Mouse (Mus musculus) hindbrain, embryonic 16.5 days (tissue): ENCODE results near the gene Cacng3. TPM values are rescaled to one million over a fixed set of nuclear protein-coding genes. Genes with fewer than 3 reads are reported as not detected.

Experiments used
- ATAC-seq: fragments of 200-750 bp; cut with Nextera tagmentation; 2 replicates; pipeline ENCODE4 v1.8.0; 2017; ENCODE audit warnings: moderate TSS enrichment, moderate library complexity
- H3K27ac ChIP-seq: fragments of 300-500 bp; sonication (generic); 2 replicates; pipeline ENCODE4 v1.5.1; 2014; ENCODE audit warnings: low read depth, mild to moderate bottlenecking, control low read depth, low read length, moderate library complexity
- H3K27me3 ChIP-seq: fragments of 300-500 bp; sonication (generic); replicated peaks from 2 replicates; pipeline ENCODE4 v1.6.1; 2014; ENCODE audit warnings: low read length; ENCODE audit not compliant: control insufficient read depth, insufficient read depth
- H3K36me3 ChIP-seq: fragments of 300-500 bp; sonication (generic); 2 replicates; pipeline ENCODE4 v1.6.1; 2014; ENCODE audit warnings: mild to moderate bottlenecking, low read length, moderate library complexity, mixed read lengths; ENCODE audit not compliant: control insufficient read depth, insufficient read depth
- H3K4me1 ChIP-seq: fragments of 300-500 bp; sonication (generic); 2 replicates; pipeline ENCODE4 v1.6.1; 2014; ENCODE audit warnings: low read depth, low read length; ENCODE audit not compliant: control insufficient read depth, insufficient read depth
- H3K4me2 ChIP-seq: fragments of 300-500 bp; sonication (generic); 2 replicates; pipeline ENCODE4 v1.6.1; 2014; ENCODE audit warnings: mild to moderate bottlenecking, low read length, control low read depth, moderate library complexity
- H3K4me3 ChIP-seq: fragments of 300-500 bp; sonication (generic); 2 replicates; pipeline ENCODE4 v1.5.1; 2014; ENCODE audit warnings: mild to moderate bottlenecking, low read length, control low read depth, moderate library complexity
- H3K9ac ChIP-seq: fragments of 300-500 bp; sonication (generic); 2 replicates; pipeline ENCODE4 v1.6.1; 2014; ENCODE audit warnings: low read depth, mild to moderate bottlenecking, control low read depth, low read length, moderate library complexity
- H3K9me3 ChIP-seq: fragments of 300-500 bp; sonication (generic); 2 replicates; pipeline ENCODE4 v1.6.1; 2014; ENCODE audit warnings: mild to moderate bottlenecking, low read length, moderate library complexity; ENCODE audit not compliant: control insufficient read depth
- WGBS: fragments of 180-500 bp; shearing (Covaris S2); extraction: QIAGEN DNeasy Blood & Tissue Kit; methylation state at CpG from one replicate; pipeline ENCODE4 v1.1.7; 2014; 5-methylcytosine and 5-hydroxymethylcytosine counted together
- polyA plus RNA-seq: library from polyadenylated mRNA; unstranded; fragments of >200 nt; fragmentation: Nextera tagmentation; extraction: Ambion mirVana; gene quantifications from 2 replicates; pipeline ENCODE4 v1.2.1, GENCODE M21; 2015

The Cacng3 gene
- polyA plus RNA-seq, 1 experiment from 2014 or later: 29.5 TPM

GRCm38 (mm10) chr7:122649306-122649705 is 21.0 kb upstream of the Cacng3 start:
- no peak overlapping the region for H3K9ac ChIP-seq
- no peak overlapping the region for H3K4me2 ChIP-seq
- 78% methylated on average over 10 of the region's 10 CpGs for WGBS
- no peaks in the 10 kb centered on the region for H3K27me3 ChIP-seq
- no peaks in the 10 kb centered on the region for H3K36me3 ChIP-seq
- H3K9me3 ChIP-seq: no peaks in the 10 kb centered on the region
- H3K4me3 ChIP-seq: no peak overlapping the region
- no peak for ATAC-seq
- H3K27ac ChIP-seq: no peak overlapping the region
- H3K4me1 ChIP-seq: no peaks in the 10 kb centered on the region

GRCm38 (mm10) chr7:122652523-122652922 is 17.8 kb upstream of the Cacng3 start:
- no peak overlapping the region for H3K9ac ChIP-seq
- no peaks in the 10 kb centered on the region for H3K9me3 ChIP-seq
- no peaks in the 10 kb centered on the region for H3K36me3 ChIP-seq
- no peaks in the 10 kb centered on the region for H3K4me1 ChIP-seq
- no peak overlapping the region for H3K27ac ChIP-seq
- no peaks in the 10 kb centered on the region for H3K27me3 ChIP-seq
- no peak overlapping the region for H3K4me2 ChIP-seq
- H3K4me3 ChIP-seq: no peak overlapping the region
- whole genome bisulfite sequencing: 75% methylated on average over 3 of the region's 3 CpGs
- ATAC-seq: no peak

GRCm38 (mm10) chr7:122656671-122657070 is 13.6 kb upstream of the Cacng3 start:
- Histone ChIP-seq H3K36me3 (no peaks in the 10 kb centered on the region), H3K4me2 (no peak overlapping the region), H3K9me3 (no peaks in the 10 kb centered on the region), H3K9ac (no peak overlapping the region), H3K4me1 (no peaks in the 10 kb centered on the region), H3K27ac (no peak overlapping the region), H3K27me3 (no peaks in the 10 kb centered on the region), H3K4me3 (no peak overlapping the region)
- ATAC-seq: no peak
- 91% methylated on average over 3 of the region's 3 CpGs for WGBS

GRCm38 (mm10) chr7:122657423-122658126 is 12.7 kb upstream of the Cacng3 start:
- no peak overlapping the region for H3K4me2 ChIP-seq
- H3K36me3 ChIP-seq: no peaks in the 10 kb centered on the region
- H3K27ac ChIP-seq: no peak overlapping the region
- no peaks in the 10 kb centered on the region for H3K4me1 ChIP-seq
- no peak overlapping the region for H3K4me3 ChIP-seq
- H3K9ac ChIP-seq: no peak overlapping the region
- ATAC-seq: no peak
- H3K27me3 ChIP-seq: no peaks in the 10 kb centered on the region
- H3K9me3 ChIP-seq: no peaks in the 10 kb centered on the region
- WGBS: 92% methylated on average over 5 of the region's 5 CpGs

- 78% methylated on average over 7 of the region's 7 CpGs for WGBS
- H3K4me3 ChIP-seq: no peak overlapping the region
- no peak overlapping the region for H3K27ac ChIP-seq
- no peaks in the 10 kb centered on the region for H3K9me3 ChIP-seq
- no peak overlapping the region for H3K4me2 ChIP-seq
- H3K36me3 ChIP-seq: no peaks in the 10 kb centered on the region
- no peak overlapping the region for H3K9ac ChIP-seq
- no peak for ATAC-seq
- H3K27me3 ChIP-seq: no peaks in the 10 kb centered on the region
- no peaks in the 10 kb centered on the region; the same call in 1 of the 2 replicates for H3K4me1 ChIP-seq
These were observed 4.8 kb upstream of the Cacng3 start for GRCm38 (mm10) chr7:122665311-122666049.

GRCm38 (mm10) chr7:122667903-122668302 is 2.4 kb upstream of the Cacng3 start:
- no peaks in the 10 kb centered on the region for H3K9me3 ChIP-seq
- H3K36me3 ChIP-seq: no peaks in the 10 kb centered on the region
- H3K4me2 ChIP-seq: no peak overlapping the region
- ATAC-seq: no peak
- H3K4me3 ChIP-seq: no peak overlapping the region
- no peak overlapping the region for H3K27ac ChIP-seq
- no peak overlapping the region for H3K9ac ChIP-seq
- 26% methylated on average over 5 of the region's 5 CpGs for WGBS
- no peaks in the 10 kb centered on the region for H3K27me3 ChIP-seq
- H3K4me1 ChIP-seq: no peaks in the 10 kb centered on the region; the same call in 1 of the 2 replicates

- Histone ChIP-seq H3K4me1 (no peaks in the 10 kb centered on the region; the same call in 1 of the 2 replicates), H3K9me3 (no peaks in the 10 kb centered on the region), H3K9ac (peak overlapping the region; percentile 52), H3K4me3 (peak overlapping the region; percentile 47), H3K27ac (peak overlapping the region; percentile 63), H3K36me3 (no peaks in the 10 kb centered on the region), H3K4me2 (peak overlapping the region; percentile 51), H3K27me3 (no peaks in the 10 kb centered on the region)
- WGBS: 6% methylated on average over 45 of the region's 45 CpGs
- ATAC-seq: peak; percentile 90
These were observed 765 bp downstream of the Cacng3 start for GRCm38 (mm10) chr7:122670873-122671641.

- Histone ChIP-seq H3K9me3 (no peaks in the 10 kb centered on the region), H3K4me2 (peak overlapping the region; percentile 51), H3K9ac (no peak overlapping the region), H3K36me3 (no peaks in the 10 kb centered on the region), H3K4me3 (peak overlapping the region; percentile 47), H3K27ac (no peak overlapping the region), H3K4me1 (no peaks in the 10 kb centered on the region; the same call in 1 of the 2 replicates), H3K27me3 (no peaks in the 10 kb centered on the region)
- no peak for ATAC-seq
- WGBS: 48% methylated on average over 5 of the region's 5 CpGs
These were observed 2.7 kb downstream of the Cacng3 start for GRCm38 (mm10) chr7:122672981-122673380.

GRCm38 (mm10) chr7:122675207-122675606 is 4.9 kb downstream of the Cacng3 start:
- ATAC-seq: no peak
- 68% methylated on average over 7 of the region's 7 CpGs for WGBS
- Histone ChIP-seq H3K27me3 (no peaks in the 10 kb centered on the region), H3K9ac (no peak overlapping the region), H3K36me3 (no peaks in the 10 kb centered on the region), H3K4me1 (no peaks in the 10 kb centered on the region; the same call in 1 of the 2 replicates), H3K4me2 (peak overlapping the region; percentile 33), H3K4me3 (no peak overlapping the region), H3K27ac (no peak overlapping the region), H3K9me3 (no peaks in the 10 kb centered on the region)
